Mouse (Mus musculus) E14TG2a.4 (cell line): ENCODE data around the gene Gstk1.

Experiments
- CTCF ChIP-seq: conservative IDR thresholded peaks from 2 replicates; pipeline ENCODE4 v1.5.1; 2014; ENCODE audit warnings: low read length
- NANOG ChIP-seq: IDR thresholded peaks from 2 replicates; pipeline ENCODE4 v1.6.1; 2014; ENCODE audit warnings: borderline replicate concordance, low read length, mixed read lengths
- POU5F1 ChIP-seq: IDR thresholded peaks from 2 replicates; pipeline ENCODE4 v1.6.1; 2014; ENCODE audit warnings: low read length, borderline replicate concordance

GRCm38 (mm10) chr6:42295549-42296094 lies 49.9 kb downstream of the Gstk1 start:
- TF ChIP-seq CTCF (no peak), NANOG (no peak), POU5F1 (no peak)
